Mouse (Mus musculus): ENCODE measurements around the gene Mtor. TPM values are rescaled to one million over a fixed set of nuclear protein-coding genes. Genes with fewer than 3 reads are reported as not detected.

Mtor gene
- 21.6 and 24.9 TPM in 2 replicates for polyA plus RNA-seq (2012; rRNA removed; ENCODE audit: low replicate concordance)

DNA sequence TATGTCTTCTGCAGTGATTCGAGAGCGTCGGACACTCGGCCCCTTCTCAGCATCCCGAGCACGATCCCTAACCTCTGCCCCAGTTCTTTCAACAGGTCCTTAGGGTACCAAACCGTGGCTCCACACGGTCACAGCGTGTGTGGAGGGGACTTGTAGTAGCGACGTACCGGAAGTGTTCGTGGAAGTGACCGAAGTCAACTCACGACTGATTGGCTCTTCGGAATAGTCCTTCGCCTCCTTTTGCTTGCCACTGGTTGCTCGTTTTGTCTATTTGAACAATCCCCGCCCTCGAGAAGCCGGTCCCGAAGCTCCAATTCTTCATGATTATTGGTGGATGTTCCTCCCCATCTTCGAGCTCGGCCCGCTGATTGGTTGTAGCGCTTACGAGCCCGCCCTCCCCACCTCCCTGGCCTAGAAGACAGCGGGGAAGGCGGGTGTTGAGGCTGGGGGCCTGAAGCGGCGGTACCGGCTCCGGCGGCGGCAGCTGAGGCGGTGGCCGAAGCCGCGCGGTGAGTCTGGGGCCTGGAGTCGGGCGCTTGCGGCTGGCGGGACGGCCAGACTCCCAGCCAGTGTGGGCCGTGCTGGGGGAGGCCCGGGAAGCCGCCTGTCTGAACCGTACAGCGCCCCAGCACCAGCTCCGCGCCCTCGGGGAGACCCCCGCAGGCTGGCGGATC is at the start of gene Mtor:
Gene Mtor, plus strand, starts transcription at position 433 of the 674 bp plus-strand sequence.

DNA sequence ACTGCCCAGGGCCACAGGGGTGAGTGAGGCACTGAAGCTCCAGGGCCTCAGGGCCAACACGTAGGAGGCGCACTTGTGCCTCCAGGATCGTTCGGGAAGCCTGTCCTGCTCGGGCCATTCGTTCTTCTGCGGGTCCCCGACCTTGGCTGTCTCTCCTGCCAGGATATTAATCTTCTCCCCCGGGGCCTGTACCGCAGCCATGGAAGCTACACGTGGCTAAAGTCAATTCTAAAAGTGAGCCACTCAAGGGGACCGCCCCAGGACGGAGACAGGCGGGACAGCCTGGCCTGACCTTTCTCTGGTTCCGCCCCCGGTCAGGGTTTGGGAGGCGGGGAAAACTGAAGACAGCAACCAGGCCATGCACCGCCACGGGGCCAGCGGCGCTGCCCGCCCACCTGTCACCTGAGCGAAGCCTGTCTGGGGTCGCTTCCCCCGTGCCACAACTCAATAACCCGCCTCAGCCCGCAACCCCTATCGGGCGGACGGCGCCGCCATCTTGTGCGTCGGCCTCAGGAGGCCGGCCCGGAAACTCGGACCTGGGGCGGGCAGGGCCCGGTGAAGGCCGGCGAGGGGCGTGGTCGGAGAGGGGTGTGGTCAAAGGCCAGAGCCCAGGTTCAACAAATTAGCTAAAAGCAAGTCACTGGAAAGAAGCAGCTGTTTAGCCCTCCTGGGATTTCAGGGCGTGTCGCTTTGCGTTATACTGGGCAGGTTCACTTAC is 4.0 kb upstream of the Mtor start, which contains the start of gene Ubiad1:
Gene Ubiad1, minus strand, starts transcription at position 522 of the 718 bp plus-strand sequence.

DNA sequence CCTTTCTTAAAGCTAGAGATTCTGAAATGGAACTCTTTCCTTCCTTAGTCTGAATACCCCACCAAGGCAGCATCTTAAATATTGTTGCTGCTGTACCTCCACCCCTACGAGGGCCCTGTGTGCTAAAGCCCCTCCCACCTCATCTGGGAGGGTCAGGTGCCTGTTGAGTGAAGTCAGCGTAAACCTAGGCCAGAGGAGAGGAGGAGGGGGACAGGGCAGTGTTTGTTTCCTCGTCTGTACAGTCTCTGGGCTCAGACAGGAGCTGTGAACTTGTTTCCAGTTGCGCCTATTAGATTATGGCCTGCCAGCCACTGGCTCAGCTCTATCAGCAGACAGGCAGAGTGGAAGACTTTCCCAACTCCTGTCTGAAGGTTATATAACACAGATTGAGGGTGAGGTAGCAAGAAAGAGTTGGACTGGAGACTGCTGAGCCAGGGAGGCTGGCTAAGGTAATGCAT is 52.0 kb downstream of the Mtor start, which contains the start of gene Angptl7:
Gene Angptl7, minus strand, starts transcription at position 51 of the 458 bp plus-strand sequence.

DNA sequence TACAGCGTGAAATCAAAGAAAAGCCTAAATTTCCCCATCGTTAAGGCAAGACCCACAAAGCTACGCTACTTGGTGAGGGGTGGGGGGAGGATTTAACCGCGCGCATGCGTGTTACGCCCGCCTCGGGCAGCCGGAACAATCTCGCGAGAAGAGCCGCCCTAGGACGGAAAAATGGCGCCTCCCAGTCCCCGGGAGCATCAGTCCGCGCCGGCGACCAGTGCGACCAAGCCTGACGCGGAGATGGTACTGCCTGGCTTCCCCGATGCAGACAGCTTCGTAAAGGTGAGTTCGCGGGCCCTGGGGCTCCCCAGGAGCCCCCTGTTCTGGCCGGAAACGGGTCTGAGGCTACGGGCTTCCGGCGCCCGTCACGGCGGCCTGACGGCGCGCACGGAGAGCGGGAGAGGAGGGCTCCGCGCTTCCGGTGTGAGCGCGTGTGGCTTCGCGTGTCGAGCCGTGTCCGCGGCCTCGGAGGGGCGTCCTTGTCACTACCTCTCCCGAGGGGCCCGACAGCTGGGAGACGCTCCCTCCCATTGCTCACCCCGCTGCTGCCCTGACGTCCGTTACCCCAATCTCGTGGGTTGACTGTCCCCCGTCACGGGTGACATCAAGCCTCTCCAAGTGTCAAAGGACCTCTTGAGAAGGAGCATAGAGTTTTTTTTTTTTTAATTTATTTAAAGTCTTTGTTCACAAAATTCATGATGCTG is 110.0 kb downstream of the Mtor start, which contains the start of gene Exosc10:
Gene Exosc10, plus strand, starts transcription at position 133 of the 704 bp plus-strand sequence.

DNA sequence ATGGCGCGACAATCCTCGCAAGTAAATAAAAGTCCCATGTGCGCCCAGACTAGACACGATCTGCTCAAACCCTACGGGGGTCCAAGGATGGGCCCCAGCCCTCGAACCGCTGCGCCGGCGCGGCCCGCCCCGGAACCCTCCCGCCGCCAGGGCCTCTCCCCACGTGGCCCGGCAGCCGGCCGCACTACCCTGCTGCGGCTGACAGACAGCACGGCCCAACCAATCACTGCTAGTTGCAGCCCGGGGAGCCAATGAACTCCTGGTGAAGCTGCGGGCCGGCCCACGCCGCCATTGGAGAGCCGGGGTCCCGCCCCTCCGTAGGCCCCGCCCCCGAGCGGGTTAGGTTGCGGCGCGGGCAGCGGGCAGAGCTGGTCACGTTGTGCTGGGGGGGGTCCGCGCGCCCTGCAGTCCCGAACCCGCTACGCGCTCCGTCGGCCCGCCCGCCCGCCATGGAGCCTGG is 142.8 kb downstream of the Mtor start, which contains the start of gene Srm:
Gene Srm, plus strand, starts transcription at position 333 of the 460 bp plus-strand sequence.

DNA sequence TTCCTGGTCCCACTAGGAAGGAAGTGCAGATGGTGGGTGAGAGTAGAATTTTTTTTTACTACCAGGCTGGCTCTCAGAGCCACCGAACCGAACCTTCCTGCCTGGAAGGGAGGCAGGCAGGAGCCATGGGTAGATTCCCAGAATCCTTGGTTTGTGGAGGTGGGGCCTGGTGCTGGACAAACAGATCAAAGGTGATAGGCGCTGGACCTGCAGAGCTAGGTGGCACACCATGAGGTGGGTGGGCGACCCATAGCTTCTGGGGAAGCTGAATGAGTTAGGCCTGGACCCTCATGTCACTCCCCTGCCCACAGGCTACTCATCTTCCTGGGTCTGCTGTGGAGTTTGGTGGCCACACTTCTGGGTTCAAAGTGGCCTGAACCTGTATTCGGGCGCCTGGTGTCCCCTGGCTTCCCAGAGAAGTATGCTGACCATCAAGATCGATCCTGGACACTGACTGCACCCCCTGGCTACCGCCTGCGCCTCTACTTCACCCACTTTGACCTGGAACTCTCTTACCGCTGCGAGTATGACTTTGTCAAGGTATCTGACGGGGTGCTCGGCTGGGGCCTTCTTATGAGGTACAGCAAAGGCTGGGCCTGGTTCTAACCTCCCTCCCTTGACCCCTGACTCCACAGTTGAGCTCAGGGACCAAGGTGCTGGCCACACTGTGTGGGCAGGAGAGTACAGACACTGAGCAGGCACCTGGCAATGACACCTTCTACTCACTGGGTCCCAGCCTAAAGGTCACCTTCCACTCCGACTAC is 154.1 kb downstream of the Mtor start, which contains the start of gene Masp2:
Gene Masp2, plus strand, starts transcription at position 198 of the 764 bp plus-strand sequence.

Other genes starting within 250 kb of the Mtor start
- gene Disp3, start 160.6 kb upstream of the Mtor start, polyA plus RNA-seq (2012; rRNA removed; ENCODE audit: low replicate concordance): 0.16 and 0.27 TPM in 2 replicates
- gene Ubiad1, start 3.8 kb upstream of the Mtor start, polyA plus RNA-seq (2012; rRNA removed; ENCODE audit: low replicate concordance): 24.3 and 33.5 TPM in 2 replicates
- 1.2 and 1.6 TPM in 2 replicates for gene Angptl7, start 51.8 kb downstream of the Mtor start, polyA plus RNA-seq (2012; rRNA removed; ENCODE audit: low replicate concordance)
- 25.4 and 29.5 TPM in 2 replicates for gene Exosc10, start 109.8 kb downstream of the Mtor start, polyA plus RNA-seq (2012; rRNA removed; ENCODE audit: low replicate concordance)
- 52.4 and 89.7 TPM in 2 replicates for gene Srm, start 142.9 kb downstream of the Mtor start, polyA plus RNA-seq (2012; rRNA removed; ENCODE audit: low replicate concordance)
- gene Masp2, start 153.9 kb downstream of the Mtor start, polyA plus RNA-seq (2012; rRNA removed; ENCODE audit: low replicate concordance): 5.7 and 5.9 TPM in 2 replicates
- gene Tardbp, start 178.4 kb downstream of the Mtor start, polyA plus RNA-seq (2012; rRNA removed; ENCODE audit: low replicate concordance): 31.8 and 84.4 TPM in 2 replicates
- 0.63 TPM in 1 of 2 replicates, not detected in the other for gene Gm572, start 194.7 kb downstream of the Mtor start, polyA plus RNA-seq (2012; rRNA removed; ENCODE audit: low replicate concordance)

Data from mammary gland, adult 2 months (tissue).